Mouse (Mus musculus) stomach, embryonic 16.5 days (tissue): ENCODE data around the gene Olfr1178. TPM values are rescaled to one million over a fixed set of nuclear protein-coding genes. Genes with fewer than 3 reads are reported as not detected.

Experiments used
- ATAC-seq: fragments of 200-750 bp; cut with Nextera tagmentation; 2 replicates; pipeline ENCODE4 v1.8.0; 2017; ENCODE audit warnings: moderate number of reproducible peaks, moderate TSS enrichment; ENCODE audit not compliant: insufficient read depth, low FRiP score
- H3K27ac ChIP-seq: fragments of 300-500 bp; sonication (generic); 2 replicates; pipeline ENCODE4 v1.5.1; 2014; ENCODE audit warnings: low read length
- H3K27me3 ChIP-seq: fragments of 300-500 bp; sonication (generic); 2 replicates; pipeline ENCODE4 v1.6.1; 2014; ENCODE audit warnings: low read length, control low read depth, mixed read lengths; ENCODE audit not compliant: control insufficient read depth, insufficient read depth
- H3K36me3 ChIP-seq: fragments of 300-500 bp; sonication (generic); 2 replicates; pipeline ENCODE4 v1.6.1; 2014; ENCODE audit warnings: low read length; ENCODE audit not compliant: control insufficient read depth, insufficient read depth
- H3K4me1 ChIP-seq: fragments of 300-500 bp; sonication (generic); 2 replicates; pipeline ENCODE4 v1.6.1; 2014; ENCODE audit warnings: low read length, control low read depth, mixed read lengths; ENCODE audit not compliant: control insufficient read depth, insufficient read depth
- H3K4me2 ChIP-seq: fragments of 300-500 bp; sonication (generic); 2 replicates; pipeline ENCODE4 v1.6.1; 2014; ENCODE audit warnings: low read depth, low read length, mixed read lengths
- H3K4me3 ChIP-seq: fragments of 300-500 bp; sonication (generic); replicated peaks from 2 replicates; pipeline ENCODE4 v1.5.1; 2014; ENCODE audit warnings: mild to moderate bottlenecking, low read length
- H3K9ac ChIP-seq: fragments of 300-500 bp; sonication (generic); 2 replicates; pipeline ENCODE4 v1.6.1; 2014; ENCODE audit warnings: low read length
- H3K9me3 ChIP-seq: fragments of 300-500 bp; sonication (generic); replicated peaks from 2 replicates; pipeline ENCODE4 v1.6.1; 2016; ENCODE audit warnings: low read length, control low read depth; ENCODE audit not compliant: control insufficient read depth
- WGBS: fragments of 180-500 bp; shearing (Covaris S2); extraction: QIAGEN DNeasy Blood & Tissue Kit; methylation state at CpG from one replicate; pipeline ENCODE4 v1.1.7; 2014; 5-methylcytosine and 5-hydroxymethylcytosine counted together
- polyA plus RNA-seq: library from polyadenylated mRNA; unstranded; fragments of >200 nt; fragmentation: Nextera tagmentation; extraction: Ambion mirVana; gene quantifications from 2 replicates; pipeline ENCODE4 v1.2.1, GENCODE M21; 2015

The Olfr1178 gene
- polyA plus RNA-seq, result not detected in 2 replicates

GRCm38 (mm10) chr2:88386762-88387161, at the start of gene Olfr1178:
Olfr1178 (plus strand) TSS chr2:88387062.
- no peaks in the 10 kb centered on the region for H3K9me3 ChIP-seq
- H3K27ac ChIP-seq, result no peak within 1 kb of the TSS
- no peak for ATAC-seq

GRCm38 (mm10) chr2:88346392-88346791, 40.5 kb upstream of the Olfr1178 start, which contains the start of gene Olfr1177-ps:
Olfr1177-ps (minus strand) TSS chr2:88346492.
- no peak within 1 kb of the TSS for H3K4me3 ChIP-seq
- no peak within 1 kb of the TSS for H3K27ac ChIP-seq
- H3K36me3 ChIP-seq, result no peaks in the 10 kb centered on the region
- no peaks in the 10 kb centered on the region for H3K4me1 ChIP-seq
- H3K9me3 ChIP-seq, result no peaks in the 10 kb centered on the region
- no peak for ATAC-seq
- H3K4me2 ChIP-seq, result no peak within 1 kb of the TSS
- WGBS, result 73% methylated on average over 1 of the region's 1 CpGs
- no peaks in the 10 kb centered on the region for H3K27me3 ChIP-seq
- no peak within 1 kb of the TSS for H3K9ac ChIP-seq

More at GRCm38 (mm10) chr2:88386762-88387161, at the start of gene Olfr1178:
- Histone ChIP-seq H3K4me2 (no peak within 1 kb of the TSS), H3K4me1 (no peaks in the 10 kb centered on the region), H3K27me3 (no peaks in the 10 kb centered on the region), H3K36me3 (no peaks in the 10 kb centered on the region), H3K4me3 (no peak within 1 kb of the TSS), H3K9ac (no peak within 1 kb of the TSS)
- 83% methylated on average over 1 of the region's 1 CpGs for WGBS

DNA sequence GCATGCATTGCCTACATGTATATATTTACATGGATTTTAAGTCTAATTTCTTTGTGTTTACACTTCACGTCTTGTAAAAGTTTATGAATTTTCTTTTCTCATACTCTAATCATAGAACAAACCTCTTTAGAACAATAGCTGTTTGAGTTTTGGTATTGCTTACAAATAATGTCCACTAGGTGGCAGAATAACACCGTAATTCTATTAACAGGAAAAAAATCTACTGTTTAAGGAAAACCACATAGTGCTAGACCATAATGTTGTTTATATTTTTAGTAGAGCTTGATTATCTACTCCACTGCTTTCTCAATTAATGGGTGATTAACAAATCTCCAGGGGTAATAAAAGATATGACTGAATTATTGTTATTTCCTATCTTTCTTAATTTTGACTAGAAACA, 30.6 kb upstream of the Olfr1178 start:
- Histone ChIP-seq H3K9me3 (no peaks in the 10 kb centered on the region), H3K4me3 (no peak overlapping the region), H3K9ac (no peak overlapping the region), H3K27ac (no peak overlapping the region), H3K36me3 (no peaks in the 10 kb centered on the region), H3K4me2 (no peak overlapping the region), H3K27me3 (no peaks in the 10 kb centered on the region), H3K4me1 (no peaks in the 10 kb centered on the region)
- WGBS, result 2% methylated on average over 2 of the region's 2 CpGs
- no peak for ATAC-seq

DNA sequence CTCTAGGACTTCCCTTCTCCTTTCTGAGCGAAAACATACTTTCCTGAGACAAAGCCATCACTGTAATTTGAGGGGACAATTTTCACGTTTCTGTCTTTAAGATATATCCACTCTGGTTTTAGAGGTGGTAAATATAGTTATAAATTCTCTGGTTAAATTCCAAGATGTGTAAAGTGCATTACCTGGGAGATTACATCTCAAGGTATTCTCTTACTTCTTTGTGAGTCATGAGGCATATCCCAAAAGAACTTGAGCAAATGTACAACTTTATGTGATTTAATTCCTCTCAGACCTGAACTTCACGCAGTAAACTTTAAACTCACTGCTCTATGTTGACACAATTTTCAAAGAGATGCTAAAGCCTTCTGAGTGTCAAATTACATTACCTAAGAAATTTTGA, 19.5 kb downstream of the Olfr1178 start, which contains the start of gene Olfr1179:
Gene Olfr1179, minus strand, starts transcription at position 101 of the 400 bp plus-strand sequence.
- no peak within 1 kb of the TSS for H3K4me2 ChIP-seq
- no peaks in the 10 kb centered on the region for H3K36me3 ChIP-seq
- no peak for ATAC-seq
- WGBS, result 78% methylated on average over 3 of the region's 3 CpGs
- H3K27ac ChIP-seq, result no peak within 1 kb of the TSS
- no peak within 1 kb of the TSS for H3K4me3 ChIP-seq
- no peaks in the 10 kb centered on the region for H3K4me1 ChIP-seq
- no peak within 1 kb of the TSS for H3K9ac ChIP-seq
- H3K27me3 ChIP-seq, result no peaks in the 10 kb centered on the region
- no peaks in the 10 kb centered on the region for H3K9me3 ChIP-seq

DNA sequence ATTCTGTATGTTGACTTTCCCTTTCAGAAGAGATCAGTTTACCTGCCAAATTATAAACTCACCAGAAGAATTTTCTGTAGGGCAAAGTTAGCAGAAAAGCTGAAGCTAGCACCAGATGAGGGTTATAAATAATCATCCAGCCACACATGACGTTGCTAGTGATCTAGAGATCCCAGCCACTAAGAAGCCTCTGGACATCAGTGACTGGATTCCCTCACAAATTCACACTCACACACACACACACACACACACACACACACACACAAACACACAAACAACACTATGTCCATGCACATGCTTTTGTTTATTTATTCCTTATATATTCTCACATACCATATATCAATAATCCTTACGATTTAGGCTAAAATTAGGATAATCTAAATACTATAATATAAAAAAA, 32.2 kb downstream of the Olfr1178 start, which contains the start of gene Olfr1180:
Gene Olfr1180, minus strand, starts transcription at position 101 of the 400 bp plus-strand sequence.
- H3K36me3 ChIP-seq, result no peaks in the 10 kb centered on the region
- 62% methylated on average over 2 of the region's 2 CpGs for WGBS
- no peaks in the 10 kb centered on the region for H3K9me3 ChIP-seq
- no peak within 1 kb of the TSS for H3K9ac ChIP-seq
- H3K27ac ChIP-seq, result no peak within 1 kb of the TSS
- no peaks in the 10 kb centered on the region for H3K27me3 ChIP-seq
- H3K4me2 ChIP-seq, result no peak within 1 kb of the TSS
- H3K4me1 ChIP-seq, result no peaks in the 10 kb centered on the region
- H3K4me3 ChIP-seq, result no peak within 1 kb of the TSS
- ATAC-seq, result no peak

DNA sequence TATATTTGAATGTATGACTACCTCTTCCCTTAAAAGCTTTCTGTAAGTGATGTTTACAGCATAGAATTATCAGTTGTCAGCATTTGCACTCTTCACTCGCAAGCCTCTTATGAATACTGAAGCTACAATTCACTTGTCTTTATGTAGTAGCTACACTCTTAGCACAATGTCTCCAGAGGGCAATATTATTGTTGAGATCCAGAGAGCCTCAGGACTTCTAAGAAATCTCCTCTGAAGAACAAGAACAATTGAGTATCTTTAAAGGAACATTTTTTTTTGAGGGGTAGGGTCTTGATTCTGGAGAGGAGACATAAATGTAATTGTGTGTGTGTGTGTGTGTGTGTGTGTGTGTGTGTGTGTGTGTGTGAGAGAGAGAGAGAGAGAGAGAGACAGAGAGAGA, 39.2 kb downstream of the Olfr1178 start, which contains the start of gene Olfr1181:
Gene Olfr1181, minus strand, starts transcription at position 101 of the 400 bp plus-strand sequence.
- no peak for ATAC-seq
- no peaks in the 10 kb centered on the region for H3K36me3 ChIP-seq
- H3K27ac ChIP-seq, result no peak within 1 kb of the TSS
- WGBS, result 83% methylated on average over 1 of the region's 1 CpGs
- no peak within 1 kb of the TSS for H3K4me3 ChIP-seq
- no peak within 1 kb of the TSS for H3K9ac ChIP-seq
- H3K4me1 ChIP-seq, result no peaks in the 10 kb centered on the region
- H3K27me3 ChIP-seq, result no peaks in the 10 kb centered on the region
- no peak within 1 kb of the TSS for H3K4me2 ChIP-seq
- no peaks in the 10 kb centered on the region for H3K9me3 ChIP-seq

DNA sequence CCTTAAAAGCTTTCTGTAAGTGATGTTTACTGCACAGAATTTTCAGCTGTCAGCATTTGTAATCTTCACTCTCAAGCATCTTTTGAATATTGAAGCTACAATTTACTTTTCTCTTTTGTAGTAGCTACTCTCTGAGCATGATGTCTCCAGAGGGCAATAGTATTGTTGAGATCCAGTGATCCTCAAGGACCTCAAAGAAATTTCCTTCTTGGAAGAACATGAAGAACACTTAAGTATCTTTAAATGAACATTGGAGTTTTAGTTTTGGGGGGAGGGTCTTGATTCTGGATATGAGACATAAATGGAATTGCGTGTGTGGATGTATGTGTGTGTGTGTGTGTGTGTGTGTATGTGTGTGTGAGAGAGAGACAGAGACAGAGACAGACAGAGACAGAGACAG, 62.2 kb downstream of the Olfr1178 start, which contains the start of gene Gm13757:
Gene Gm13757, minus strand, starts transcription at position 101 of the 400 bp plus-strand sequence.
- no peak within 1 kb of the TSS for H3K4me3 ChIP-seq
- H3K27ac ChIP-seq, result no peak within 1 kb of the TSS
- WGBS, result 81% methylated on average over 1 of the region's 1 CpGs
- no peak for ATAC-seq
- no peaks in the 10 kb centered on the region for H3K4me1 ChIP-seq
- no peak within 1 kb of the TSS for H3K9ac ChIP-seq
- H3K9me3 ChIP-seq, result no peaks in the 10 kb centered on the region
- no peak within 1 kb of the TSS for H3K4me2 ChIP-seq
- no peaks in the 10 kb centered on the region for H3K36me3 ChIP-seq
- no peaks in the 10 kb centered on the region for H3K27me3 ChIP-seq

Other genes starting within 250 kb of the Olfr1178 start
- gene Olfr1167, start 231.9 kb upstream of the Olfr1178 start, polyA plus RNA-seq, result not detected in 2 replicates
- gene Olfr1168, start 205.2 kb upstream of the Olfr1178 start, polyA plus RNA-seq, result not detected in 2 replicates
- gene Olfr1170, start 158.7 kb upstream of the Olfr1178 start, polyA plus RNA-seq, result not detected in 2 replicates
- not detected in 2 replicates for gene Olfr1173, start 107.2 kb upstream of the Olfr1178 start, polyA plus RNA-seq
- gene Olfr1174-ps, start 71.9 kb upstream of the Olfr1178 start, polyA plus RNA-seq, result not detected in 2 replicates
- not detected in 2 replicates for gene Olfr1175-ps, start 59.8 kb upstream of the Olfr1178 start, polyA plus RNA-seq
- not detected in 2 replicates for gene Olfr1176, start 50.3 kb upstream of the Olfr1178 start, polyA plus RNA-seq
- gene Olfr1177-ps, start 40.6 kb upstream of the Olfr1178 start, polyA plus RNA-seq, result not detected in 2 replicates
- not detected in 2 replicates for gene Olfr1179, start 19.4 kb downstream of the Olfr1178 start, polyA plus RNA-seq
- gene Olfr1180, start 32.1 kb downstream of the Olfr1178 start, polyA plus RNA-seq, result not detected in 2 replicates
- not detected in 2 replicates for gene Olfr1181, start 39.1 kb downstream of the Olfr1178 start, polyA plus RNA-seq
- not detected in 2 replicates for gene Gm13757, start 62.1 kb downstream of the Olfr1178 start, polyA plus RNA-seq
- gene Olfr1183, start 67.8 kb downstream of the Olfr1178 start, polyA plus RNA-seq, result not detected in 2 replicates
- gene Olfr1184, start 96.5 kb downstream of the Olfr1178 start, polyA plus RNA-seq, result not detected in 2 replicates
- gene Olfr1185-ps1, start 106.3 kb downstream of the Olfr1178 start, polyA plus RNA-seq, result not detected in 2 replicates
- gene Olfr1186, start 131.5 kb downstream of the Olfr1178 start, polyA plus RNA-seq, result not detected in 2 replicates
- not detected in 2 replicates for gene Olfr1188, start 169.9 kb downstream of the Olfr1178 start, polyA plus RNA-seq
- not detected in 2 replicates for gene Olfr1189, start 199.4 kb downstream of the Olfr1178 start, polyA plus RNA-seq